Mouse (Mus musculus) gastrocnemius, adult 2 months (tissue): ENCODE measurements around the gene Alkbh7. TPM values are rescaled to one million over a fixed set of nuclear protein-coding genes. Genes with fewer than 3 reads are reported as not detected.
A peak's percentile ranks its signal among the peaks of the same experiment; 100 is the strongest.

Source experiments
- DNase-seq: peaks from one replicate; pipeline ENCODE4 v3.0.0; 2022
- H3K27ac ChIP-seq: fragments of 200-600 bp; 2 replicates; pipeline ENCODE4 v1.8.1; 2022; ENCODE audit warnings: mild to moderate bottlenecking
- H3K4me3 ChIP-seq: fragments of 200-600 bp; 2 replicates; pipeline ENCODE4 v1.8.1; 2022; ENCODE audit warnings: mild to moderate bottlenecking, moderate library complexity
- CTCF ChIP-seq: fragments of 200-600 bp; IDR thresholded peaks from 2 replicates; pipeline ENCODE4 v1.8.1; 2022; ENCODE audit warnings: antibody characterized with exemption, mild to moderate bottlenecking, moderate library complexity
- intact Hi-C: fragments of 180-260 bp; cut with DNase I; formaldehyde crosslinking; loops from one replicate; pipeline ENCODE4 v1.15.1; 2025
- long read RNA-seq, 2 experiments: library from polyadenylated mRNA; stranded (forward); transcript quantifications; one replicate each; pipeline ENCODE4 v2.0.0; 2021
- total RNA-seq, 2 experiments: library from RNA; stranded (reverse); gene quantifications; 2 replicates each; pipeline ENCODE4 v1.2.3; 2021

The Alkbh7 gene
- total RNA-seq, result 10 to 100 TPM; 21.8 to 30.4 TPM
- long read RNA-seq, experiment 1, transcript Alkbh7-201 (4 exons, 917 nt), result major isoform, 28 of 32 reads
- long read RNA-seq, experiment 1, partial matches to known transcripts, result 3 of 32 reads
- long read RNA-seq, experiment 1, other reads (novel, unspliced or antisense), result 0 of 32 reads
- long read RNA-seq, experiment 2, transcript Alkbh7-201 (4 exons, 917 nt), result major isoform, 19 of 20 reads
- long read RNA-seq, experiment 2, partial matches to known transcripts, result 0 of 20 reads
- long read RNA-seq, experiment 2, other reads (novel, unspliced or antisense), result 0 of 20 reads

- intact Hi-C loops, result loop anchor here (1.0 to 10.0 kb wide), 3 partner anchors 14 to 248 kb away; partner anchors contain the start of genes Gm17949, Gpr108, Gtf2f1 and Trip10
- Histone ChIP-seq H3K27ac (peak within 1 kb of the TSS; percentile 84), H3K4me3 (peak within 1 kb of the TSS; percentile 90)
- peak; percentile 98 for DNase-seq
- TF ChIP-seq CTCF, result peak; percentile 83
These were observed at the start of gene Alkbh7 for GRCm38 (mm10) chr17:56997029-56997667. TSS of gene Alkbh7 (plus strand) at chr17:56997339.

GRCm38 (mm10) chr17:56950915-56951314 is 46.2 kb upstream of the Alkbh7 start:
- Histone ChIP-seq H3K27ac (no peak overlapping the region), H3K4me3 (no peak overlapping the region)
- intact Hi-C loops, result loop anchor here (1.0 to 2.0 kb wide), 2 partner anchors 54 to 142 kb away; no protein-coding TSS in a partner anchor
- peak; percentile 74 for DNase-seq
- peak; percentile 96 for TF ChIP-seq CTCF

GRCm38 (mm10) chr17:56952639-56953038 is 44.5 kb upstream of the Alkbh7 start:
- Histone ChIP-seq H3K4me3 (no peak overlapping the region), H3K27ac (no peak overlapping the region)
- no peak for TF ChIP-seq CTCF
- no peak for DNase-seq
- intact Hi-C loops, result no loop called here

GRCm38 (mm10) chr17:56954871-56955270 is 42.3 kb upstream of the Alkbh7 start:
- no peak for TF ChIP-seq CTCF
- no peak for DNase-seq
- intact Hi-C loops, result no loop called here
- H3K27ac ChIP-seq, result no peak overlapping the region
- H3K4me3 ChIP-seq, result no peak overlapping the region

- intact Hi-C loops, result no loop called here
- Histone ChIP-seq H3K4me3 (no peak overlapping the region), H3K27ac (no peak overlapping the region)
- TF ChIP-seq CTCF, result no peak
- DNase-seq, result no peak
These were observed 39.2 kb upstream of the Alkbh7 start for GRCm38 (mm10) chr17:56957763-56958429.

- H3K27ac ChIP-seq, result no peak overlapping the region
These were observed 38.5 kb upstream of the Alkbh7 start for GRCm38 (mm10) chr17:56958667-56959066.

GRCm38 (mm10) chr17:56961880-56962279 is 35.3 kb upstream of the Alkbh7 start:
- TF ChIP-seq CTCF, result no peak
- intact Hi-C loops, result no loop called here
- H3K4me3 ChIP-seq, result no peak overlapping the region
- no peak overlapping the region for H3K27ac ChIP-seq
- DNase-seq, result no peak

More at GRCm38 (mm10) chr17:56958667-56959066, 38.5 kb upstream of the Alkbh7 start:
- no peak for TF ChIP-seq CTCF
- no peak overlapping the region for H3K4me3 ChIP-seq
- intact Hi-C loops, result no loop called here
- DNase-seq, result no peak

- no peak for DNase-seq
- no peak for TF ChIP-seq CTCF
- H3K4me3 ChIP-seq, result no peak overlapping the region
- intact Hi-C loops, result no loop called here
- H3K27ac ChIP-seq, result no peak overlapping the region
These were observed 34.3 kb upstream of the Alkbh7 start for GRCm38 (mm10) chr17:56962642-56963405.

GRCm38 (mm10) chr17:56963646-56964045 is 33.5 kb upstream of the Alkbh7 start:
- no peak for TF ChIP-seq CTCF
- no peak overlapping the region for H3K4me3 ChIP-seq
- intact Hi-C loops, result no loop called here
- no peak overlapping the region for H3K27ac ChIP-seq
- no peak for DNase-seq

- DNase-seq, result no peak
- intact Hi-C loops, result no loop called here
- Histone ChIP-seq H3K27ac (no peak overlapping the region), H3K4me3 (no peak overlapping the region)
- TF ChIP-seq CTCF, result no peak
These were observed 27.8 kb upstream of the Alkbh7 start for GRCm38 (mm10) chr17:56969321-56969720.

- intact Hi-C loops, result no loop called here
- no peak for TF ChIP-seq CTCF
- no peak for DNase-seq
- Histone ChIP-seq H3K27ac (no peak overlapping the region), H3K4me3 (no peak overlapping the region)
These were observed 27.1 kb upstream of the Alkbh7 start for GRCm38 (mm10) chr17:56970081-56970480.

GRCm38 (mm10) chr17:56973956-56974707 is 23.0 kb upstream of the Alkbh7 start:
- no peak overlapping the region for H3K27ac ChIP-seq
- intact Hi-C loops, result no loop called here
- H3K4me3 ChIP-seq, result no peak overlapping the region
- no peak for DNase-seq
- no peak for TF ChIP-seq CTCF
